Mouse (Mus musculus) adrenal gland, adult 2 months (tissue): Measurements from ENCODE around the gene Kpna3. TPM values are rescaled to one million over a fixed set of nuclear protein-coding genes. Genes with fewer than 3 reads are reported as not detected.
"Not testable (repeated sequence)": the region's sequence is repeated elsewhere in the genome, so short reads cannot be mapped to it uniquely, and the experiment has no call there.

ENCODE experiments used
- DNase-seq: peaks from one replicate; pipeline ENCODE4 v3.0.0; 2021
- long read RNA-seq: library from polyadenylated mRNA; stranded (forward); transcript quantifications from one replicate; pipeline ENCODE4 v2.0.0, GENCODE M21; 2021
- polyA plus RNA-seq: library from polyadenylated mRNA; depleted of rRNA; stranded (reverse); fragments of >200 nt; gene quantifications from 2 replicates; pipeline ENCODE4 v1.2.3, GENCODE M21; 2012; rRNA removed
- total RNA-seq, 2 experiments: library from RNA; stranded (reverse); gene quantifications; 2 replicates each; pipeline ENCODE4 v1.2.3; 2021

Gene Kpna3
- total RNA-seq = 10 to 100 TPM; 27.7 to 35.1 TPM
- 1.3 and 1.8 TPM in 2 replicates for polyA plus RNA-seq
- long read RNA-seq, full-length matches to known transcripts = 17 of 19 reads
- long read RNA-seq, partial matches to known transcripts = 1 of 19 reads
- long read RNA-seq, other reads (novel, unspliced or antisense) = 1 of 19 reads

DNA sequence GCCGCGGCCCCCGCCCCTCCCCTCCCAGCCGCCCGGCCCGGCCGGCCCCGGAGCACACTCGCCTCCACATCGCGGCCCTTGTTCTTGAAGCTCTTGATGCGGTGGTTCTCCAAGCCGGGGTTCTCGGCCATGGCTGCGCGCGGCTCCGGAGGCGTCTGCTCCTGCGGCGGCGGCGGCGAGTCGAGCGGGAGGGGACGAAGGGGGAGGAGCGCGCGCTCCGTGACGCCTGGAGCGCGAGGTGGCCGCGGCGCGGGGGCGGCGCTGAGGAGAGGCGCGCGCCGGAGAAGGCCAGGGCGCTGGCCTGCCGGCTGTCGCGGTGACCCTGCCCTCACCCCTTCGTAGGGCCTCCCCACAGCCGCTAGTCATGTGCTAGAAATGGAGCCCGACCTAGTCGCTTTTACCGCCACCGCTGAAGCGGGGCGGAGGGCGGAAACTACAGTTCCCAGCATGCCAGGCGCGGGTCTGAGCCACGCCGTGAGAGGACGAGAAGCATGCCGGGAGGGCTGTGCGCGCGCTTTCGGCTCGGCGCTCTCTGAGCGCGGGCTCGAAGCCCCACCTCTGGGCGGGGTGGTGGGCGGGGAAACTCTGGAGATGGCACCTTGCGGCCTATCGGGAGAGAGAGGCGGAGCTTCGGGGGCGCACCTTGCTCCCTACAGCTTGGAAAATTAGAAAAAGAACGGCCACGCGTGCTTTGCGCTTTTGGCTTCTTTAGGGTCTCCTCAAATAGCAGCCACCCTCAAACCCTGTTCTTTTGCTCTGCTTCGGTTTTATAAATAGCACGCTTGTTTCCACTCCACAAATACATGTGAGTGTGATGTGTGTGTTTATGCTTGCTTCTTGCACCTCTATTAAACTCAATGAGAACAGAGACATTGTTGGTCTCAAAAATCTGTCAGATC, at the start of gene Kpna3:
Gene Kpna3 (minus strand): TSS at position 214 of the 899 bp plus-strand sequence.
- DNase-seq = peak; percentile 99

DNA sequence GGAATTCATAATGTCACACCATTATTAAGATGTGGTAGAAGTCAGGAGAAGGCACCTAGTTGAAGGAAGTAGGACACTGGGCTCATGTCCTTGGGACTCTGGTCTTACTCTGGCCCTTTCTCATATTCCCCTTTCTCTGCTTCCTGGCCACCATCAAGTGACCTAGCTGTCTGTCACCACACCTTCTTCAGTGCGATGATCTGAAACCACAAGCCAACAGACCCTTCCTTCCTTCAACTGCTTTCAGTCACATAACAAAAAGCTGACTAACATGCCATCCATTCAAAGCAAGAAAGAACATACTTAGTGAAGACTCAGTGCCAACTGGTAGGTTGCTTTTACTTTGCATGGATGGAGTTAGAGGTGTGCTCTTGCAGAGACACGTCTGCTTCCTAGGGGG, 20.7 kb upstream of the Kpna3 start:
- no peak for DNase-seq

DNA sequence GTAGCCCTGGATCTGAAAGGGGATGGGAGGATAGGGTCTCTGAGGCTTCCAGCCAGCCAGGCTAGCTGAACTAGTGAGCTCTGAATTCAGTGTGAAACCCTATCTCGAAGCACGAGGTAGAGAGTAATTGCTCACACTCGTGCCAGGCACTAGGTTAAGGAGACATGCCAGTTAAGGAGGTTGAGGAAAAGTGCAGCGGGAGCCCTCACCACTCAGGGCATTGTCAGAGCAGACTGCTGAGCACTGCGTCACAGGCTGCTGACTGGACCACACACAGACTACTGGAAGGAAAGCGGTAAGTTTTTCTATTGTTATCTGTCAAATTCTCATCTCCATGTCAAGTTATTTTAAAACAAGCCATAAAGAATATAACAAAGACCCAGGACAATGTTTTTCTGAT, 17.8 kb upstream of the Kpna3 start:
- DNase-seq = no peak

DNA sequence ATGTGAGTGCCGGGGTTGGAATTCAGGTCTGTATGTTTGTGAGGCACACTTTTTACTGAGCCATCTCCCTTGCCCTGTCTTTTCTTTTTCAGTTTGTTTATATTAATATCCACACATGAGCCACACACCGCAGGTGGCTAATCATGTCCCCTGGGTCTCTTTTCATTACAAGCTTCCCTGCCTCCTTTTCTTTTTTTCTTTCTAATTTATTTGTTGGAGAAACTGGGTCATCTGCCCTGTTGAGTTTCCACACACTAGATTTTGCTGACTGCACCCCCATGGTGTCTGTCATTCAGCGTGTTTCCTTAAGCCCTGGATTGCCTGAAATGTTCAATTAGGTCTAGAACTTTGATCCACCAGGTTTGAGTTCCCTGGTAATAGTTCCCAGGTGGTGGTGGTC, 15.9 kb upstream of the Kpna3 start:
- DNase-seq = no peak

DNA sequence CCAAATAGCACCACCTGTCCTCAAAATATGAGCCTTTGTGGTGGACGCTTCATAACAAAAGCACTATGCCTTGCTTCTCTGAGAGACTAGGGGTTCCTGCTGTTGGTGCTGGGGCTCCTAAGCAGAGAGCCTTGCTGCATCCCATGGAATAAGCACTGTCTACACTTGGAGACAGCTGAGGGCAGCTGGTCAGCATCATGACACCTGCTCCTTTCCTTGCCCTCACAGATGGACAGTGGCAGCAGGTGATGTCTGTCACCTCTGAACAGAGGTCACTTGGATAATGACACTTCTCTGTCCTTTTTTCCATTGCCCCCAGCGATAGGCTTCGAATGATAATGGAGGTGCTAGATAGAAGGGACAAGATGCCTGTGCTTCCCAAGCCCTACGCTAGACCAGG, 13.4 kb upstream of the Kpna3 start:
- no peak for DNase-seq

DNA sequence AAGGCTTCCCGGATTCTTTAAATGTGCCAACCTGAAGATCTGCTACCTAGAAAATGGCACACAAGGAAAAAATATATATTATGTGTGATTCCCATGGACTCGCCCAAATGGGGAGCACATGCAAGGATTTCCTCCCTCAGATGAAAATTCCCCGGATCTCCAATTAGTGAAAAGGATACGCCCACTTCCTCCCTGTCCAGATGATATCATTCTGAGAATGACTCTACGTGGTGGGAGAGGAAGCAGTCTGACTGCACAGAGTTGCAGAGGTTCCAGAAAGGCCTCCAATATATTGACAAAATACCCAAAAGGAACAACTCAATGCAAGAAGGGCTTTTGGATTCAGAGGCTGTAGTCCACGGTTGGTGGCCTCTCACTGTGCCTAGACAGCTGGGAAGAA, 12.8 kb upstream of the Kpna3 start:
- no peak for DNase-seq

DNA sequence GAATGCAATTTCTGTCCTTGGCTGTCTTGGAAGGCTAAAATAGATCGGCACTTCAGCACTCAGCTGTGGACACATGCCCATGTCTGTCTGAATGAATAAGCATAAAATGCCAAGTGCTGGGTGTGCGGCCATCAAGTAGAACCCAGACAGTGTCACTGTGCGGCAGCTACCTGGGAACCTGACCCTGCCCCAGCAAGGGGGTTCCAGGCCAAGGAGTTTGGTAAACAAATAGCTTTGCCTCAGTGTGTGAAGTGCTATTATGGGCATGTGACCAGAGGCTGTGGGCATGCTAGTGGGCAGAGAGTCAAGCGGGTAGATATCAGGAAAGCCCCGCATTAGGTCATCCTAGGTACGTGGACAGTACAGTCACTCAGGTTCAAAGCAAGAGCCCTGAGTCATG, 8.1 kb upstream of the Kpna3 start:
- DNase-seq = peak; percentile 33

DNA sequence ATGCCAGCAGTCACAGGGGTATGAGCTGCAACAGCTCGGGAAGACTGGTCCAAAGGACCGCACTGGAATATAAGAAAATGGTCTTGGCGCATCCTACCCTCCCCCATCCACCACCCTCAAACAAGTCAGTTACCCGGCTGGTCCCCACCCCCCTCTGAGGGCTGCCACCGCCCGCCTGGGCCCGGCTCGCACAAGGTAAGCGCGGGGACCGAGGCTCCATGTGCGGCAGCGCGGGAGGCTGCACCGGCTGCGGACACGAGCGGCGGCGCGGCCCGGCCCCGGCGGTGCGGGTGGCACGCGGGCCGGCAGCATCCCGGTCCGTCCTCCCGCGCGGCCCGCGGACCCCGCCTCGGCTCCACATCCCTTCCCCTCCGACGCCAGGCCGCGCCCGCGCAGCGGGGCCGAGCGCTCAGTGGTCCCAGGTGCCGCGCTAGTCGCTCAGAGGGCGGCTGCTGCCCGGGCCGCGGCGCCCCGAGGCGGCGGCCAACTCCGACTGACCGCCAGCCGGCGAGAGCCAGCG, 473 bp downstream of the Kpna3 start:
- DNase-seq = no peak

DNA sequence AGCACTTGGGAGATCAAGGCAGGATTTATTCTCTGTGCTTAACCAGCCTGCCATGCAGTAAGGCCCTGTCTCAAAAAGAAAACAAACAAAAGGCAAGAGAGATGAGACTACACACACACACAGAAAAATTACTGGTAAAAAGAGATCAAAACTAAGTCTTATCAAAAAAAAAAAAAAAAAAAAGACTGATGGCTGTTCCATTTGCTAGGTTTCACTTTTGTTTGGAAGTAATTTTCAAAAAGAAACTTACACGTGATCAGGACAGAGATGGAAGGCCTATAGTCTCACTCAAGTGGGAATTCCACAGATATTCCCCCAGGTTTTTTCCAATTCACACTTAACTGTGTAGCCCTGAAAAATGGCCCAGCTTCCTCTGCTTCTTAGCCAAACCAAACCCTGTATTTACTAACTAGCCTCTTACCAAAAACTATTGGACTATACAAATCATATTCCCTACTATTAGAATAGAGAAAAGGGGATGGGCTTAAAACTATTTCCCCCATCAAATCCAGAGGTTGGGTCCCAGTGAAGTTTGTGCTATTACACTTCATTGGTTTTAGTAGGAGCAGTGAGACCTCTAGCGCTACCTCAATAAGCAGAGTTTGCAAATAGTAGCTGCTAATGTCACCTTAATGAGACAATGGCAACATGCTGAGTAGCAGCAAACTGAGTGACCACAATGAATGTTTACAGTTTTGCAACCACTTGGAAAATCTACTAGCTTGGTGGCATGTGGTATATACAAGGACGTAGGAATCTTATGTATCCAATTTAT, 1.3 kb downstream of the Kpna3 start:
- DNase-seq = no peak

DNA sequence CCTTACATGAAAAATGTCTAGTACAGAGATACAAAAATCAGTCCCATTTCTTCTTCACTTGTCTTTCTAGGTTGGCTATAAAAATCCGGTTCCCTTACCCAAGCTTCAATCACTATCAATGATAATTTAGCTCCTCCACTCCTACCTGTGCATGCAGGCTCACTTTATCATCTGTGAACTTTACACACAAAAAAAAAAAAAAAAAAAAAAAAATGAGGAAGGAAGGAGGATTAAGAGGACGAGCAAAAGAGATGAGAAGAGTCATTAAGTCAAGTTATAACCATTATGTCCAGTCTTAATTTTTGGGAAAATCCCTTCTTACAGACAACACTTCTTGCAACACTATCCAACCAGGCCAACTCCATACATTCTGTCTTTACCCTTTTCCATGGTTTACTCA, 2.8 kb downstream of the Kpna3 start:
- DNase-seq = no peak

DNA sequence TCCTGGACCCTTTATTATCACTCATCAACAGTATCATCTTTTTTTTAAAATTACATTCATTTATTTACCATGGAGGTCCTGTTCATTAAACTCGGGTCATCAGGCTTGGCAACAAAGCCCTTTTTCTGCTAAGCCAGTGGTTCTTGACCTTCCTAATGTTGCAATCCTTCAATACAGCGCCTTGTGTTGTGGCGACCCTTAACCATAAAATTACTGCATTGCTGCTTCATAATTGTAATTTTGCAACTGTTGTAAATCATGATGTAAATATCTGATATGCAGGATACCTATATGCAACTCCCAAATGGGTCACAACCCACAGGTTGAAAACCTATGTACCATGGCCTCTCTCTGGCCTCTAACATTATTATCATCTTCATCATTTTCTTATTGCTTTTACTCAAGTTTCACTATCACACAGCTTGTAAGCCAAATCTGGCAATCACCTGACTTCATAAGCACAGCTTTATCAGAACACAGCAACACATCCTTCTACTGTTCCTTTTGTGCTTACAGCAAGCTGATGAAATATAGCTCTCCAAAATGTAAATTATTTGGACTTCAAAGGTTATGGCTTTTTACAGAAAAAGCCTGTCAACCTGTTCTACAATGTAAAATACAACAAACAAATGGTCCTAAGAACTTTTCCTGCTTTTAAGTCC, 11.4 kb downstream of the Kpna3 start:
- no peak for DNase-seq

DNA sequence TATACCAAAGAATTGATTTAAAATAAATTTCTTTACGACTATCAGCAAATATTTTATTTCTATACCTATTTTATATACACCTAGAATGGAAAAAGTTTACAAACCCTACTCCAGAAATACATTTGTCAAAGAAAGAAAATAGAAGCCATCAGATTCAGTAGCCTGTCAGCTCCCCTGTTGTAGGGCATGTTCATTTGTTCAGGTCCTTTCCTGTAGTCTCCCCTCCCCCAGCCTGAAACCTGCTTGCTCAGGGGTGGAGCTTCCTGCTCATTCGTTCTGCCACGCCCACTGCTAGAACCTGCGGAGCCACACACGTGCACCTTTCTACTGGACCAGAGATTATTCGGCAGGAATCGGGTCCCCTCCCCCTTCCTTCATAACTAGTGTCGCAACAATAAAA, 12.6 kb downstream of the Kpna3 start:
- not testable (repeated sequence) for DNase-seq

DNA sequence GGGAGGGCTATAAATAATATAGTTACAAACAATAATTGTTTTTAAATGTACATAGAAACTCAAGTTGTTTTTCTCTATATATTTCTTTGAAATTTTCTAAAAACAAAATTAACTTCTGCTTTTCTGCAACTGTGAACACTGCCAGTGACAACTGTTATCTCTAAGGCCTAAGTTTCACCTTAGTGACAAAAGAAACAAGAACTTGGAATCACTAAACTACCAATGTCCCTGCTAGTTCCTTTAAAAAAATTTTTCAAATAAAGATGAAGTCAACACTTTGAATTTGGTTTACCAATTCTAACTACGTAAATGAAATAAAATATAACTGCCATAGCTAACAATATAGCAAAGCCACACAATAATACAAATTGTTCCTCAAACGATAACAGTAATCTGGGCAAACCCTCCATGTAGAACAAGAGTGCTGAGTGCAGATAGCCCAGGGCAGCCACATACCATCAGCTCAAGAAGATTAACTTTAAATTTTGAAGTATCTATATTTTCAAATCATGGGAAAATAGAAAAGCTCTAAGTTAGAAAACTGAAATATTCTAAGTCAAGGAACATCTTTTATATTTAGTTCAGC, 14.5 kb downstream of the Kpna3 start:
- DNase-seq = no peak

DNA sequence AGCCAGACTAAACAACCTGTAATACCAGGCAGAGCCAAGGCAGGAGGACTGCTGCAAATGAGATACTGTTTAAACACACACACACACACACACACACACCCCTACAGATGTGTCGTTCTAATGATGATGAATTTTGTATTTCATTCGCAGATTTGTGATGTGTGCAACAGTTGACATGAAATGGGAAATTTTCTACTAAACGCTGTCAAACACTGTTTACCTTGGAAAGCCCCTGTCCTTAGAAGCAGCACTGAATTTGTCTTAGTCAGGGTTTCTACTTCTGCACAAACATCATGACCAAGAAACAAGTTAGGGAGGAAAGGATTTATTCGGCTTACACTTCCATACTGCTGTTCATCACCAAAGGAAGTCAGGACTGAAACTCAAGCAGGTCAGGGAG, 24.0 kb downstream of the Kpna3 start:
- no peak for DNase-seq

DNA sequence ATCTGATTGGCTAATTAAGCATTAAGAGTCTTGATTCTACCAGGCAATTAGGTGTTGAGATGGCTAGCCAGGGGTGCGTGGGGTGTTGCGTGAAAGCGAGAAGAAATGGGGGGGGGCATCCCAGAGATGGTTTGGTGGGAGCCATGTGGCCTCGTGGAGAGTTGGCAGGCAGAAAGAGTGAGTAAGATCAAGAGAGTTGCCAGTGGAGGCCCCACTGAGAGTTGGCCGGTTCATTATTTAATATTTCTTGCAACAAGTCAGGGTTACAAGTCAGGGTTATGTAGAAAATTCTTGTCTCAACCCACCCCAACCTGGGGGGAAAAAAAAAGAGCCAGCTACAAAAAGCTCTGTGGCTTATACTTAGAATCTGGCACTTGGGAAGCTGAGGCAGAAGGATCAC, 24.4 kb downstream of the Kpna3 start:
- no peak for DNase-seq

DNA sequence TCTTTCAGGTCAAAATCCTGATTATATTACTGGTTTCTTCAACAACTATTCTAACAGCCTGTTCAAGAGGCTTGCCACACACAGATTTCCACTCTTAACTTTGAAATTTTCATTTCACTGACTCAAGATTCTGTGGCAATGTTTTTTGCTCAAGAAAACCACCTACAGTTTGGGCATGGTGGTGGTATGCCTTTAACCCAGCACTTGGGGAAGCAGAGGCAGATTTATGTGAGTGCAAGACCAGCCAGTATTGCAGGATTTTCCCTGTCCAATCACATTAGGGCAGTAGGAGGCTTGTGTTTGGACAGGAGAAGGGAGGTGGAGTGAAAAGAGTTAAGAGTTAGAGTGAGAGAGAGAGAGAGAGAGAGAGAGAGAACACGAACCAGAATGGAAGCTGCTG, 24.9 kb downstream of the Kpna3 start:
- no peak for DNase-seq

DNA sequence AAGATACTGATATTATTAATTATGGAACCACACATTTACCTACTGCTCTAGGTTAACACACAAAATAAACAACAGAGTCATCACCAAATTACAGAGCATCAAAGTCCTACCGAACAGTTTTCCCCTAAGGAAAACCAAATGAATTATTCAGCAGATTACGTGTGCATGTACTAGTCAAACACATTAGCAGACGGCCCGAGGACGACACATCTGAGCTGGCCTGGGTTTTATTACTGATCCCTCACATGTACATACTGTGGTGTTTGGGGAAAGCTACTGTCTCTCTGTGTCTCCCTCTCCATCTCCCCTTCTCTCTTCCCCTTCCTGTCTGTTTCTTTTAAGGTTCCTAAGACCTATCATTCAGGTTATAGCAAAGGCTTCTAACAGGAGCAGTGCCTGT, 25.5 kb downstream of the Kpna3 start:
- no peak for DNase-seq

DNA sequence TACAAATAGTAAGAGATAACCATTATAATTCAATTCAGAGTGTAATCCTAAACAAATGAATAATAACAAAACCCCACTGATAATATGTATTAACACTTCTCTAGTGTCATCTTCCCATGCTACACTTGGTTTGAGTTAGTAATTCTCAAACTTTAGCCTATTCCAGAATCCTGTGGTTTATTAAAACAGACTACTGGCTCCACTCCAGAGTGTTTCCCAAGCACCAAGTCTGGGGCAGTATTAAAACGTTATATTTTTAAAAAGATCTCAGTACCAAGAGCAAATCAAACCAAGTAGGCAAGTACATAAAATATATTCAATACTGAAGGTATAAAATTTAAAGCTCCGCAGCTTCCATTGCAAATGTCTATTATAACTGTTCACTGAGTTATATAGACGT, 26.0 kb downstream of the Kpna3 start:
- no peak for DNase-seq

DNA sequence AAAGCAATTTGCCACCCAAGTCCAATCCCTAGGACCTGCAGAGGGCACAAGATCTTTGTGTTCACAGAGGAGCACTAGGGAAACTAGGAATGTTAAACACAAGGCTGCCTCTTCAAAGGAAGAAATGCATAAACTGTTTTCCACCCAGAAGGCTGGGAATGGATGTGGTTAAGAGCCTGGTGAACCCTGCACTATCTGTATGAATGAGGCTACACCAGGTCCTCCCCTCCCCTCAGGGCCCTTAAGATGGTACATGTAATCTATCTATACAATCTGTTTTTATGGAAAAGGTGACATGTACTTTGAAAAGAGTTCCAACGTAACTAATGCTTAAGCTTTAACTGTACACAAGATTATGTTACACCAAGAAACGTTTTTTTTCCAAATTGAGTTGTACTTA, 29.7 kb downstream of the Kpna3 start:
- no peak for DNase-seq

DNA sequence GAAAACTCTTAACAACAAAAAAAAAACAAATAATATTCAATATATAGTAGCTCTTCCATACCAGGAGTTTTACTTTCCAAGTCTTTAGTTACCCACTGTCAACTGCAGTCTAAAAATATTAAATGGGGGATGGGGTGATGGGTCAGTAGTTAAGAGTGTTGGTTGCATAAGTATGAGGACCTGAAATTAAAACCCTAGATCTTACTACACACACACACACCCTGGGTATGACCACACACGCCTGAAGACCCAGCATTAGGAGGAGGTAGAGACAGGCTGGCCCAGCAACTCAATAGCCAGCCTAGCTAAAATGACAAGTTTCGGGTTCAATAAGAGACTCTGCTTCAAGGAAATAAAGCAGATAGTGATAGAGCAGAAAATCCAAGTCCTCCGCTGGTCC, 32.6 kb downstream of the Kpna3 start:
- no peak for DNase-seq

DNA sequence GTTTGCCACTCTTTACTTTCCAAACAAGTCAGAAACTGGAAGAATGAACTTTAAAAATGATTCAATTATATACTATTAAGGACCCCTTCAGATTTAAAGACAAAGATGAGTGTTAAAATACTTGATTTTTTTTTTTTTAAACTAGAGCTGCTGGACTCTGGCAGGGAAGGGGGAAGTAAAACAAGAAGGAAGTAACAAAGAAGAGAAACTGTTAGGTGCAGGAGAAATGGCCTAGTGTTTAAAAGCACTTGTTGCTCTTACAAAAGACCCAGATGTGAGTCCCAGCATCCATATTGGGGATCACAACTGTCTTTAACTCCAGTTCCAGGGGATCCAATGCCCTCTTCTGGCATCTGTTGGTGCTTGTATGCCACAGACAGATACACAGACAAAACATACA, 33.9 kb downstream of the Kpna3 start:
- DNase-seq = no peak

DNA sequence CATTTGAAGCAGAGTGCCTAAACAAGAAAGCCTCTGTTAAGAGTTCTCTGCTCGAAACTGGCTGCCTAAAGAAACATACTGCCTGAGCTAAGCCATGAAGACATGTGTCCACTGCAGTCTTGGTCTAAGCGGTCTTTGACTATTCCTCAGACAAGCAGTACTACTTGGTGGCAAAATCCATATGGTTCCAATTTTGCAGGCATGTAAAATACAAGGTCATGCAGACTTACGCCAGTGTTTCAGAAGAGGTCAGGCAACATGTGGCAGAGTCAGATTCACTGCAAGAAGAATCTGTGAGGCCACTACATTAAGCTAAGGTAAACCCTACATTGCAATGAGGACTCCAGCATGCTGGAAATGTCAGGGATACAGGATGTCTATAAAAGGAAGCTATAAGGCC, 34.7 kb downstream of the Kpna3 start:
- DNase-seq = no peak
